ENCODE assay signal across 8 mouse cellular contexts in genomic region chr3:101552621-101553620, GRCm38 (mm10). TPM values are rescaled to one million over a fixed set of nuclear protein-coding genes. Genes with fewer than 3 reads are reported as not detected.
DNase-seq lines count a peak whose midpoint lies in the region; ATAC-seq and TF ChIP-seq lines count a peak whose summit lies in the region.
"Had no signal": no experiment of that assay in that cellular context is flagged by ENCODE, and none has a peak within 500 bp of the region (broad histone marks: within the 10 kb centered on the region; RNA-seq: fewer than 3 reads in every experiment).

No protein-coding gene starts in this region.

- intact Hi-C loops in left cerebral cortex, postnatal 14 days (cut with DNase I) = no loop called here

- H3K9me3 ChIP-seq in kidney, embryonic 14.5 days (ENCODE audit: control insufficient read depth, low read length) = no peaks in the 10 kb centered on the region
- H3K9me3 ChIP-seq in liver, postnatal 0 days (ENCODE audit: low read length) = no peaks in the 10 kb centered on the region

- DNase-seq in kidney, adult 2 months = peak; percentile 79
- DNase-seq in liver, postnatal 0 days = no peak
- no peak for DNase-seq in left cerebral cortex, postnatal 14 days (ENCODE audit: low spot score in 2 of 2)
- DNase-seq in B cell, adult 2 months = no peak

- no peaks in the 10 kb centered on the region for H3K27me3 ChIP-seq in kidney, adult 2 months (replicated peaks; ENCODE audit: control insufficient read depth, insufficient read depth, low read length)
- H3K27me3 ChIP-seq in kidney, embryonic 14.5 days (ENCODE audit: control insufficient read depth, insufficient read depth, low read length) = no peaks in the 10 kb centered on the region
- H3K27me3 ChIP-seq in liver, postnatal 0 days (ENCODE audit: insufficient read depth, low read length) = no peaks in the 10 kb centered on the region
- H3K27me3 ChIP-seq: Patski had no signal

- 72% methylated on average over 7 of the region's 7 CpGs for WGBS in kidney, adult 2 months
- WGBS in kidney, embryonic 14.5 days = 82% methylated on average over 7 of the region's 7 CpGs
- WGBS in bone marrow, adult 2 months = 17% methylated on average over 7 of the region's 7 CpGs
- 32% methylated on average over 7 of the region's 7 CpGs for WGBS in liver, postnatal 0 days (ENCODE audit: insufficient replicate concordance)

- no peak overlapping the region for H3K4me3 ChIP-seq in kidney, adult 2 months (ENCODE audit: insufficient read depth, low read depth, low read length)
- H3K4me3 ChIP-seq in kidney, embryonic 14.5 days (ENCODE audit: low read length) = no peak overlapping the region
- no peak overlapping the region for H3K4me3 ChIP-seq in bone marrow, adult 2 months (replicated peaks; ENCODE audit: control insufficient read depth, low read depth, low read length)
- no peak overlapping the region for H3K4me3 ChIP-seq in liver, postnatal 0 days (ENCODE audit: low read depth, low read length)

- no peak for TF ChIP-seq EP300 in liver, postnatal 0 days (IDR thresholded peaks at IDR 0.05; ENCODE audit: low read depth)

- no peaks in the 10 kb centered on the region for H3K36me3 ChIP-seq in kidney, adult 2 months (ENCODE audit: control insufficient read depth, insufficient read depth, low read length)
- no peaks in the 10 kb centered on the region for H3K36me3 ChIP-seq in kidney, embryonic 14.5 days (ENCODE audit: control insufficient read depth, insufficient read depth, low read length)
- no peaks in the 10 kb centered on the region for H3K36me3 ChIP-seq in liver, postnatal 0 days (replicated peaks; ENCODE audit: insufficient read depth, low read length)

- no peak for ATAC-seq in kidney, embryonic 14.5 days (ENCODE audit: low FRiP score, low TSS enrichment)
- ATAC-seq in granulocyte monocyte progenitor cell, adult 5-6 weeks (replicated peaks; ENCODE audit: poor library complexity, severe bottlenecking) = peak; percentile 59
- ATAC-seq in liver, postnatal 0 days = no peak
- ATAC-seq: Patski had no signal

- no peak overlapping the region for H3K9ac ChIP-seq in kidney, embryonic 14.5 days (ENCODE audit: low read depth, low read length)
- H3K9ac ChIP-seq in liver, postnatal 0 days (replicated peaks) = no peak overlapping the region

- peaks cover 4% of the 10 kb centered on the region; the same call in 1 of the 2 replicates for H3K4me1 ChIP-seq in kidney, adult 2 months (ENCODE audit: control insufficient read depth, insufficient read depth, low read length)
- no peaks in the 10 kb centered on the region for H3K4me1 ChIP-seq in kidney, embryonic 14.5 days (ENCODE audit: control insufficient read depth, insufficient read depth, low read length)
- H3K4me1 ChIP-seq in bone marrow, adult 2 months (ENCODE audit: control insufficient read depth, insufficient read depth, low read length) = peaks cover 2% of the 10 kb centered on the region
- peaks cover 26% of the 10 kb centered on the region for H3K4me1 ChIP-seq in liver, postnatal 0 days (ENCODE audit: insufficient read depth)

- H3K27ac ChIP-seq in kidney, adult 2 months (ENCODE audit: insufficient read depth, low read depth, low read length) = no peak overlapping the region
- no peak overlapping the region for H3K27ac ChIP-seq in kidney, embryonic 14.5 days (ENCODE audit: low read depth, low read length)
- H3K27ac ChIP-seq in bone marrow, adult 2 months (ENCODE audit: control insufficient read depth, insufficient read depth, low read depth, low read length, poor library complexity) = peak overlapping the region; percentile 2; the same call in 1 of the 2 replicates
- peak overlapping the region; percentile 76 for H3K27ac ChIP-seq in liver, postnatal 0 days (ENCODE audit: low read depth)

- H3K4me2 ChIP-seq in kidney, embryonic 14.5 days (replicated peaks; ENCODE audit: low read depth, low read length) = no peak overlapping the region
- peak overlapping the region; percentile 35 for H3K4me2 ChIP-seq in liver, postnatal 0 days (ENCODE audit: low read depth, low read length)

- no peak for TF ChIP-seq CTCF in kidney, adult 2 months (conservative IDR thresholded peaks at IDR 0.05; ENCODE audit: insufficient read depth, insufficient read length, low read depth, low read length)
- no peak for TF ChIP-seq CTCF in bone marrow, adult 2 months (IDR thresholded peaks at IDR 0.05; ENCODE audit: control insufficient read depth, insufficient read depth, low read length)
- no peak for TF ChIP-seq CTCF in liver, postnatal 0 days (IDR thresholded peaks at IDR 0.05; ENCODE audit: low read depth)

- TF ChIP-seq POLR2A in kidney, adult 2 months (IDR thresholded peaks at IDR 0.05; ENCODE audit: low read depth, low read length) = no peak
- TF ChIP-seq POLR2A in bone marrow, adult 2 months (IDR thresholded peaks at IDR 0.05; ENCODE audit: borderline replicate concordance, control insufficient read depth, low read depth, low read length) = no peak

RNA-seq across cellular contexts. Expression of gene Atp1a1, which starts 51.6 kb away (rescaled TPM):
- 2,267 and 2,428 TPM in 2 replicates for polyA plus RNA-seq in kidney, adult 2 months (2012; rRNA removed)
- polyA plus RNA-seq in kidney, embryonic 14.5 days (2014; fragmentation: Nextera tagmentation; extraction: Ambion mirVana) = 166 and 280 TPM in 2 replicates
- 57.8 and 73.9 TPM in 2 replicates for polyA plus RNA-seq in bone marrow, adult 2 months (2011; ENCODE audit: insufficient read depth, insufficient read length, low replicate concordance, missing spikeins)
- total RNA-seq in granulocyte monocyte progenitor cell, adult 5-6 weeks (2014; fragmentation: Nextera tagmentation) = 82.1 and 82.6 TPM in 2 replicates
- 118 and 122 TPM in 2 replicates for total RNA-seq in granulocyte monocyte progenitor cell, adult 5-6 weeks (2017)
- polyA plus RNA-seq in liver, postnatal 0 days (2015; fragmentation: Nextera tagmentation; extraction: Ambion mirVana) = 39.3 and 40.8 TPM in 2 replicates
- 1,000 to 10,000 TPM; 1,135 to 1,354 TPM for total RNA-seq in left cerebral cortex, postnatal 14 days (2021)

Comparison
In these comparisons a context has a peak if more than half of its experiments do, and no peak if none do; other contexts are left out.
1. H3K27ac ChIP-seq: peak in bone marrow, adult 2 months (single experiment) and liver, postnatal 0 days (single experiment); none in kidney, adult 2 months (single experiment) and kidney, embryonic 14.5 days (single experiment).